8 mouse cellular contexts compared by ENCODE assay signal in genomic region chr19:47317063-47317938, GRCm38 (mm10).
DNase-seq lines count a peak whose midpoint lies in the region; ATAC-seq lines count a peak whose summit lies in the region.

No protein-coding gene starts in this region.

- H3K36me3 ChIP-seq in midbrain, embryonic 12.5 days = no peaks in the 10 kb centered on the region
- H3K36me3 ChIP-seq in midbrain, embryonic 16.5 days (ENCODE audit: control insufficient read depth, insufficient read depth, low read length) = no peaks in the 10 kb centered on the region
- no peaks in the 10 kb centered on the region for H3K36me3 ChIP-seq in forebrain, embryonic 13.5 days (ENCODE audit: poor library complexity, severe bottlenecking)

- H3K9ac ChIP-seq in midbrain, embryonic 12.5 days (replicated peaks) = no peak overlapping the region
- H3K9ac ChIP-seq in midbrain, embryonic 16.5 days (ENCODE audit: low read depth, low read length) = no peak overlapping the region
- no peak overlapping the region for H3K9ac ChIP-seq in forebrain, embryonic 13.5 days

- peaks cover 53% of the 10 kb centered on the region for H3K4me1 ChIP-seq in midbrain, embryonic 12.5 days
- peaks cover 22% of the 10 kb centered on the region for H3K4me1 ChIP-seq in midbrain, embryonic 16.5 days (ENCODE audit: control insufficient read depth, insufficient read depth, low read length)
- H3K4me1 ChIP-seq in forebrain, embryonic 13.5 days = peaks cover 78% of the 10 kb centered on the region

- peak; percentile 82 for DNase-seq in heart, postnatal 4 days
- peak; percentile 90 for DNase-seq in left cerebral cortex, postnatal 4 days
- DNase-seq in telencephalon, adult 2 months (ENCODE audit: low read depth, low spot score) = peak; percentile 70
- no peak for DNase-seq in cerebellum, adult 18-20 months

- peak overlapping the region; percentile 26; the same call in 1 of the 2 replicates for H3K27ac ChIP-seq in midbrain, embryonic 12.5 days (replicated peaks)
- H3K27ac ChIP-seq in midbrain, embryonic 16.5 days (ENCODE audit: low read length) = no peak overlapping the region
- H3K27ac ChIP-seq in forebrain, embryonic 13.5 days = peak overlapping the region; percentile 82

- H3K9me3 ChIP-seq in midbrain, embryonic 12.5 days = no peaks in the 10 kb centered on the region
- H3K9me3 ChIP-seq in midbrain, embryonic 16.5 days (replicated peaks; ENCODE audit: control insufficient read depth, low read length, poor library complexity, severe bottlenecking) = no peaks in the 10 kb centered on the region
- no peaks in the 10 kb centered on the region for H3K9me3 ChIP-seq in forebrain, embryonic 13.5 days (replicated peaks)

- intact Hi-C loops in left cerebral cortex, postnatal 4 days (cut with DNase I) = no loop called here

- 0 out of 2 replicates have a peak, but pooled peaks cover 10% of the 10 kb centered on the region for H3K27me3 ChIP-seq in midbrain, embryonic 12.5 days
- peaks cover 5% of the 10 kb centered on the region; the same call in 1 of the 2 replicates for H3K27me3 ChIP-seq in midbrain, embryonic 16.5 days (ENCODE audit: control insufficient read depth, insufficient read depth, low read depth, low read length)
- H3K27me3 ChIP-seq in forebrain, embryonic 13.5 days = 0 out of 2 replicates have a peak, but pooled peaks cover 3% of the 10 kb centered on the region

- WGBS in midbrain, embryonic 12.5 days = 66% methylated on average over 15 of the region's 15 CpGs
- WGBS in midbrain, embryonic 16.5 days = 59% methylated on average over 15 of the region's 15 CpGs
- WGBS in forebrain, embryonic 13.5 days = 50% methylated on average over 15 of the region's 15 CpGs

- no peak for ATAC-seq in midbrain, embryonic 12.5 days (ENCODE audit: low FRiP score, low read depth)
- no peak for ATAC-seq in midbrain, embryonic 16.5 days
- peak; percentile 68; the same call in 1 of the 2 replicates for ATAC-seq in forebrain, embryonic 13.5 days
- ATAC-seq in granulocyte monocyte progenitor cell, adult 5-6 weeks (replicated peaks; ENCODE audit: poor library complexity, severe bottlenecking) = no peak

- no peak overlapping the region for H3K4me3 ChIP-seq in midbrain, embryonic 12.5 days
- H3K4me3 ChIP-seq in midbrain, embryonic 16.5 days (ENCODE audit: low read depth, low read length) = no peak overlapping the region
- no peak overlapping the region for H3K4me3 ChIP-seq in forebrain, embryonic 13.5 days

- no peak overlapping the region for H3K4me2 ChIP-seq in midbrain, embryonic 12.5 days (replicated peaks)
- no peak overlapping the region for H3K4me2 ChIP-seq in midbrain, embryonic 16.5 days (ENCODE audit: low read length)
- H3K4me2 ChIP-seq in forebrain, embryonic 13.5 days = no peak overlapping the region; the same call in 1 of the 2 replicates

Comparison
In these comparisons a context has a peak if more than half of its experiments do, and no peak if none do; other contexts are left out.
1. DNase-seq: peak in heart, postnatal 4 days (single experiment), left cerebral cortex, postnatal 4 days (single experiment) and telencephalon, adult 2 months (single experiment); none in cerebellum, adult 18-20 months (0 of 2).